Mouse (Mus musculus): ENCODE measurements at regions not wholly inside any gene's neighbourhood (a gene's known extent, or its start where the extent isn't known, plus 50 kb on each side); places are given as distances from the start of the nearest gene placed in this dataset.

- no peaks in the 10 kb centered on the region for H3K9me3 ChIP-seq
- no peak overlapping the region for H3K4me3 ChIP-seq
- no peak for ATAC-seq (ENCODE audit: low FRiP score)
- H3K9ac ChIP-seq, result no peak overlapping the region
- H3K4me2 ChIP-seq, result no peak overlapping the region
- WGBS, result 70% methylated on average over 4 of the region's 4 CpGs
- H3K36me3 ChIP-seq, result no peaks in the 10 kb centered on the region
- peaks cover 10% of the 10 kb centered on the region; the same call in 1 of the 2 replicates for H3K4me1 ChIP-seq (replicated peaks)
- no peaks in the 10 kb centered on the region for H3K27me3 ChIP-seq
- H3K27ac ChIP-seq, result no peak overlapping the region
These were observed 164.2 kb downstream of the Twistnb start for GRCm38 (mm10) chr12:33593685-33594084.

- no peaks in the 10 kb centered on the region for H3K4me1 ChIP-seq (replicated peaks)
- no peaks in the 10 kb centered on the region for H3K9me3 ChIP-seq
- WGBS, result 60% methylated on average over 4 of the region's 4 CpGs
- no peak overlapping the region for H3K27ac ChIP-seq
- H3K9ac ChIP-seq, result no peak overlapping the region
- no peak for ATAC-seq (ENCODE audit: low FRiP score)
- H3K4me3 ChIP-seq, result no peak overlapping the region
- H3K36me3 ChIP-seq, result no peaks in the 10 kb centered on the region
- H3K4me2 ChIP-seq, result no peak overlapping the region
- H3K27me3 ChIP-seq, result no peaks in the 10 kb centered on the region
These were observed 176.0 kb downstream of the Twistnb start for GRCm38 (mm10) chr12:33605393-33605792.

GRCm38 (mm10) chr12:33607811-33608602 lies 178.6 kb downstream of the Twistnb start:
- no peaks in the 10 kb centered on the region for H3K27me3 ChIP-seq
- H3K27ac ChIP-seq, result no peak overlapping the region
- H3K4me1 ChIP-seq (replicated peaks), result no peaks in the 10 kb centered on the region
- 73% methylated on average over 7 of the region's 7 CpGs for WGBS
- no peak overlapping the region for H3K4me2 ChIP-seq
- ATAC-seq (ENCODE audit: low FRiP score), result no peak
- no peak overlapping the region for H3K9ac ChIP-seq
- no peaks in the 10 kb centered on the region for H3K36me3 ChIP-seq
- H3K9me3 ChIP-seq, result no peaks in the 10 kb centered on the region
- no peak overlapping the region for H3K4me3 ChIP-seq

GRCm38 (mm10) chr12:33612378-33612777 lies 182.9 kb downstream of the Twistnb start:
- Histone ChIP-seq H3K4me1 (replicated peaks) (no peaks in the 10 kb centered on the region), H3K4me3 (no peak overlapping the region), H3K9me3 (no peaks in the 10 kb centered on the region), H3K27ac (no peak overlapping the region), H3K36me3 (no peaks in the 10 kb centered on the region), H3K9ac (no peak overlapping the region), H3K27me3 (no peaks in the 10 kb centered on the region), H3K4me2 (no peak overlapping the region)
- ATAC-seq (ENCODE audit: low FRiP score), result no peak
- 76% methylated on average over 3 of the region's 3 CpGs for WGBS

GRCm38 (mm10) chr12:33620391-33620790 lies 191.0 kb downstream of the Twistnb start:
- no peak for ATAC-seq (ENCODE audit: low FRiP score)
- H3K4me1 ChIP-seq (replicated peaks), result no peaks in the 10 kb centered on the region
- no peaks in the 10 kb centered on the region for H3K9me3 ChIP-seq
- H3K9ac ChIP-seq, result no peak overlapping the region
- no peaks in the 10 kb centered on the region for H3K27me3 ChIP-seq
- no peaks in the 10 kb centered on the region for H3K36me3 ChIP-seq
- no peak overlapping the region for H3K4me2 ChIP-seq
- no peak overlapping the region for H3K27ac ChIP-seq
- H3K4me3 ChIP-seq, result no peak overlapping the region
- WGBS, result 74% methylated on average over 4 of the region's 4 CpGs

DNA sequence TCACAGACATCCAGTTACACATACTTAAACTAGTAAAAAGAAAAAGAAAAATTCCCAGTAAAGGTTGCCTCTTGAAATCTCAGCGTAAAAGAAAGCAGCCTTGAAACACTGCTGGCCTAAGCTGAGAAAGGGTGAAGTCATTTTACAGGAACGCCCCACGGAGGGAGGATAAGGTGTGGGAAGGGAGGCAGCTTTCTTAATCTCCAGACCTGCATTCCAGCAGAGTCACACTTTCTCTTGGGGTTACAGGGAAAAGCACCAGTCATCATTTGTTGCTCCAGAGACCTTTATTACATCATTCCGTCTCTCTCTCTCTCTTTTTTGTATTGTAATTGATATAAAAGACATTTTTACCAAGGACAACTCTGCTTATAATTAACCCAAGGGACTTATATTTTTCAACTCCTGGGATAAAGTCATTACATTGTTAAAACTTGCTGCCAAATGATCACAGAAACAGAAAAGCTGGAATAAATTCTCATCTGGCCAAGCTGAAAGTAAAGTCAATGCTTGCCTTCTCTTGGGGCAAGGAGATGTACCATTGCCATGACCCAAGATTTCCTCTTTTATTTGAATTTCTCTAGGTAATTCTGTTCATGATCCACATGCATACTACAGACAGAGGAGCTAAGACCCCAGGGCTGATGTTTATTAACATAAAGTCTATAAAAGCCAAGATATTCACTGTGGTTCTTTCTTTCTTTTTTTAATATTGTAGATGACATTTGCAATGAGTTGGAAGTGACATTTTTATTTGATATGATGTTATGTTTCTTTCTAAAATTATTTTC lies 196.9 kb downstream of the Twistnb start:
- no peak overlapping the region for H3K9ac ChIP-seq
- no peak for ATAC-seq (ENCODE audit: low FRiP score)
- no peak overlapping the region for H3K27ac ChIP-seq
- H3K4me2 ChIP-seq, result no peak overlapping the region
- H3K27me3 ChIP-seq, result no peaks in the 10 kb centered on the region
- WGBS, result 74% methylated on average over 4 of the region's 4 CpGs
- no peaks in the 10 kb centered on the region for H3K9me3 ChIP-seq
- no peak overlapping the region for H3K4me3 ChIP-seq
- H3K36me3 ChIP-seq, result no peaks in the 10 kb centered on the region
- no peaks in the 10 kb centered on the region for H3K4me1 ChIP-seq (replicated peaks)

GRCm38 (mm10) chr12:33652597-33652996 lies 223.2 kb downstream of the Twistnb start:
- Histone ChIP-seq H3K9me3 (no peaks in the 10 kb centered on the region), H3K4me2 (no peak overlapping the region), H3K4me3 (no peak overlapping the region), H3K27me3 (no peaks in the 10 kb centered on the region), H3K27ac (no peak overlapping the region), H3K4me1 (replicated peaks) (peaks cover 3% of the 10 kb centered on the region; the same call in 1 of the 2 replicates), H3K9ac (no peak overlapping the region), H3K36me3 (no peaks in the 10 kb centered on the region)
- no peak for ATAC-seq (ENCODE audit: low FRiP score)
- WGBS, result 87% methylated on average over 1 of the region's 1 CpGs

- no peak overlapping the region for H3K9ac ChIP-seq
- 83% methylated on average over 6 of the region's 6 CpGs for WGBS
These were observed 246.1 kb downstream of the Twistnb start for GRCm38 (mm10) chr12:33675508-33675907.

DNA sequence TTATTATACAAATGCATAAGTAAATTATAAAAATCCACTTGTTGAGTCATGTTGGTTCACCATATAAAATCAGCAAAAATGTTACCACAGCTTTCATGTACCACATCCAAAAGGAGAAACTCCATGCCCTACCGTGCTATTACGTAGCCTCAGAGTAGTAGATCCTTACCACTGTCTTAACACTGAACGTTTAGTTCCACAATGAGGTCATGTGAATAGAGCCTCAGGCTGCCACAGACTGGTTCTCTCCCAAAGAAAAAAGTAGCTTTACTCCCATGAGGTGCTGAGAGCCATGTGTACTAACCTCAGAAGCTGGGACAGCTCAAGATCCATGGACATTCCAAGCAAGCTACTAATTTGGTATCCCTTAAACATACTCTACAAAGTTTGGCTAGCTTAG lies 235.4 kb upstream of the Ferd3l start:
- H3K27me3 ChIP-seq, result no peaks in the 10 kb centered on the region
- no peak overlapping the region for H3K9ac ChIP-seq
- WGBS, result 89% methylated on average over 3 of the region's 3 CpGs
- no peak overlapping the region for H3K27ac ChIP-seq
- H3K9me3 ChIP-seq, result no peaks in the 10 kb centered on the region
- no peak overlapping the region for H3K4me3 ChIP-seq
- ATAC-seq (ENCODE audit: low FRiP score), result no peak
- no peaks in the 10 kb centered on the region for H3K36me3 ChIP-seq
- no peak overlapping the region for H3K4me2 ChIP-seq
- H3K4me1 ChIP-seq (replicated peaks), result no peaks in the 10 kb centered on the region

More at GRCm38 (mm10) chr12:33675508-33675907, 246.1 kb downstream of the Twistnb start:
- Histone ChIP-seq H3K4me2 (no peak overlapping the region), H3K36me3 (no peaks in the 10 kb centered on the region), H3K4me1 (replicated peaks) (no peaks in the 10 kb centered on the region), H3K27ac (no peak overlapping the region), H3K9me3 (no peaks in the 10 kb centered on the region), H3K4me3 (no peak overlapping the region), H3K27me3 (no peaks in the 10 kb centered on the region)
- ATAC-seq (ENCODE audit: low FRiP score), result no peak

GRCm38 (mm10) chr12:33714392-33714791 lies 213.8 kb upstream of the Ferd3l start:
- 85% methylated on average over 3 of the region's 3 CpGs for WGBS
- no peak overlapping the region for H3K4me3 ChIP-seq
- peaks cover 4% of the 10 kb centered on the region; the same call in 1 of the 2 replicates for H3K4me1 ChIP-seq (replicated peaks)
- no peak overlapping the region for H3K4me2 ChIP-seq
- no peak overlapping the region for H3K27ac ChIP-seq
- H3K27me3 ChIP-seq, result no peaks in the 10 kb centered on the region
- H3K9me3 ChIP-seq, result no peaks in the 10 kb centered on the region
- ATAC-seq (ENCODE audit: low FRiP score), result no peak
- no peak overlapping the region for H3K9ac ChIP-seq
- no peaks in the 10 kb centered on the region for H3K36me3 ChIP-seq

- H3K4me3 ChIP-seq, result no peak overlapping the region
- H3K9me3 ChIP-seq, result no peaks in the 10 kb centered on the region
- no peaks in the 10 kb centered on the region for H3K36me3 ChIP-seq
- H3K4me2 ChIP-seq, result no peak overlapping the region
- no peak for ATAC-seq (ENCODE audit: low FRiP score)
- no peak overlapping the region for H3K9ac ChIP-seq
- H3K27ac ChIP-seq, result no peak overlapping the region
- WGBS, result 86% methylated on average over 2 of the region's 2 CpGs
- peaks cover 4% of the 10 kb centered on the region; the same call in 1 of the 2 replicates for H3K4me1 ChIP-seq (replicated peaks)
- no peaks in the 10 kb centered on the region for H3K27me3 ChIP-seq
These were observed 212.2 kb upstream of the Ferd3l start for GRCm38 (mm10) chr12:33715997-33716396.

GRCm38 (mm10) chr12:33717053-33717452 lies 211.2 kb upstream of the Ferd3l start:
- Histone ChIP-seq H3K4me1 (replicated peaks) (peaks cover 4% of the 10 kb centered on the region; the same call in 1 of the 2 replicates), H3K27me3 (no peaks in the 10 kb centered on the region), H3K9me3 (no peaks in the 10 kb centered on the region), H3K9ac (no peak overlapping the region), H3K27ac (no peak overlapping the region), H3K4me2 (no peak overlapping the region), H3K36me3 (no peaks in the 10 kb centered on the region), H3K4me3 (no peak overlapping the region)
- ATAC-seq (ENCODE audit: low FRiP score), result no peak
- WGBS, result 35% methylated on average over 4 of the region's 4 CpGs

Measured in hindbrain, embryonic 13.5 days (tissue).